Mouse (Mus musculus) A20 (cell line): ENCODE data around the gene Tmem151b.

Experiments used
- DNase-seq: peaks from one replicate; pipeline ENCODE4 v3.0.0-alpha.2; 2011; ENCODE audit warnings: low read depth, low spot score

Gene Tmem151b

DNA sequence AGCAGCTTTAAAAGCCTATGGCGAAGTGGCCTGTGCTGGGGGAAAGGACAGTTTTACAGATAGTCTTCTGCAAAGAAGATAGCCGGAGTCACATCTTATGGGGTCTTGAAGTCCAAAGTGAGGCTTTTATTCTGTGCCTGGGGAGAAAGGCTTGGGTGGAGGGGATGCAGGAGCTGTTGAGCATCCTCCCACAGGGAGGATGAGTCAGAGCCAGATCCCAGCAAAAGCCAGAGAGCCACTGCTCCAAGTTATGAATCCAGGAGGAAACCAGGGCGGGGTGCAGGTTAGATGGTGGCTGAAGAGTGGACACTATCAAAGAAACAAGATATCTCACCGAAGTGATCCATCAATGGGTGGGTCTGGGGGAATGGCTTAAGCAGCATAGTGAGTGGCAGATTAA is 37.7 kb downstream of the Tmem151b start:
- no peak for DNase-seq

DNA sequence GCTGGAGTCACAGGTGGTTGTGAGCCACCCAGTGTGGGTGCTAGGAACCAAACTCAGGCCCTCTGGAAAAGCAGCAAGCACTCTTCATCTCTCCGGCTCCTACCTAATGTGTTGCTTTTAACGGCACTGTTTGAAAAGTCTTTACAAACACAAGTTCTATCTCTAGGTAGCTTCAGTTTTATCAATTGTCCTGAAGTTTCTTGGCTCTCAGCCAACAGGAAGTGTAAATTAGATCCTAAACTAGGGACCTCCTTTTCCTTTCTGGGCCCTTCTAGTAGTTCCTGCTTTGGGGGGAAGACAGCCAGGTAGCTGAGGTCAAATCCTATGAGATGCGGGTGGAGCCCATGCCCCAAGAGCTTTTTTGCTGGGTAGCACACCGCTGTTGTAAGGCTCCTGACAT is 38.6 kb downstream of the Tmem151b start:
- no peak for DNase-seq

DNA sequence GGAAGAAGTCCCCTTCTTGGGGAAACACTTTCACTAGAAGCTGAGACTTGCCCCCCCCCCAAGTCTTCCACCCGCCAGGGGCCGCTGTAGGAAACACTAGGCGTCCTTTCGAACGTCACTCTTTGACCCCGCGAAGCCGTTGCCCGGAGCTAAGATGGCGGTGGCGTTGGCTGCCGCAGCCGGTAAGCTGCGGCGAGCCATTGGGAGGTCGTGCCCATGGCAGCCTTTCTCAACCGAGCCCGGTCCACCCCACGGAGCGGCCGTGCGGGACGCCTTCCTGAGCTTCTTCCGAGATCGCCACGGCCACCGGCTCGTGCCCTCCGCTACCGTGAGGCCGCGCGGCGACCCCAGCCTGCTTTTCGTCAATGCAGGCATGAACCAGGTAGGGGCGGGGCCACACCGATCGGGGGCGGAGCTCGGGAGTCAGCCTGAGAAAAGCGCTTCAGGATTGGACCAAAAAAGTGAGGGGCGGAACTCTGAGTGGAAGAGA is 42.7 kb downstream of the Tmem151b start, which contains the start of gene Aars2:
Aars2 (plus strand) TSS at position 142 of the 490 bp plus-strand sequence.
- peak; percentile 98 for DNase-seq

DNA sequence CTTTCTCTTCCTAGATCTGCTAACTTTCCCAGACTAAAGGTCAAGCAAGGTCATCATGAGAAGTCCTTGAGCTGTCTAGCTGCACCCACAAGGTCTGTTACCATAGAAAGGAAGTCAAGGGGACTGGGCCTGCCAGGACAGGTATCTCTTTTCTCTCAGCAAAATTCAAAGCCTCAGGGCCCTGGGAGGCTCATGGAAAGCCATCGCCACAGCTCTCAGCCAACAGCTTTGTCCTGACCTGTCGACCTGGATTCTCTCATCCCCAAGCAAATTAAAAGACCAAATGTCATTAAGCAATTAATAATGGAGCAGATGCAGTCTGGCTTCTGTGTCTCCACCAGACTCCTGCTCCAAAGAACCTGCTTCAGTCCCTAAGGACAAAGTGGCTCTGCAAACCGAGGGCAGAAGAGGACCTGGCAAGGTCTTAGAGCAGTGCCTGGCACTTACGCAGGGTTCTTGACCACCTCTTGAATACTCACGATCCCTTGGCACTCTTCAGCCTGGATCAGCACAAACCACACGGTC is 43.5 kb downstream of the Tmem151b start:
- DNase-seq, result no peak

DNA sequence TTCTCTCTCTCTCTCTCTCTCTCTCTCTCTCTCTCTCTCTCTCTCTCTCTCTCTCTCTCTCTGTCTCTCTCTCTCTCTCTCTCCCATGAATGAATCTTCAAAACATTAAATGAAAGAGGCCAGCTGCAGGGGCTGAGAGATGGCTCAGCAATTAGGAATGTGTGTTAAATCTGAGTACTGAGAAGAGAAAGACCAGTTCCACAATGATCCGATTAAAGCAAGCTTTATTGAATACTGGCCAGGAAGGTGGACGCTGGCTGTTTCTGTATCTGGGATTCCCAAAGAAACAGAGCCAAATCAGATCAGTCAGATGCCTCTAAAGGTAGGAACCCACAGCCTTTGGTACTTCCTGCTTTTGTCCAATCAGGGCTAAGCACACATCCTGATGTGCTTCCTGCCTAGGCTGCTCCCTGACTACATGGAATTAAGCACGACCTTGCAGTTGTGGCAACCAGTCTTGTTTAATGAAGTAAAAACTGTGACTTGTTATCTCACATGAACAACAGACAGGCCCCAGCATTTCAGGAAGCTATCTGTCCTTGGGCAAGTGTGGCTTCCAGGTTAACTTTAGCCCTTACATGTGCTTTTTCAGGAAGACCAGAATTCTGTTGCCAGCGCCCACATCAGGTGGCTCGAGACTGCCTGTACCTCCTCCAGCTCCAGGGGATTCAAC is 46.0 kb downstream of the Tmem151b start:
- no peak for DNase-seq

DNA sequence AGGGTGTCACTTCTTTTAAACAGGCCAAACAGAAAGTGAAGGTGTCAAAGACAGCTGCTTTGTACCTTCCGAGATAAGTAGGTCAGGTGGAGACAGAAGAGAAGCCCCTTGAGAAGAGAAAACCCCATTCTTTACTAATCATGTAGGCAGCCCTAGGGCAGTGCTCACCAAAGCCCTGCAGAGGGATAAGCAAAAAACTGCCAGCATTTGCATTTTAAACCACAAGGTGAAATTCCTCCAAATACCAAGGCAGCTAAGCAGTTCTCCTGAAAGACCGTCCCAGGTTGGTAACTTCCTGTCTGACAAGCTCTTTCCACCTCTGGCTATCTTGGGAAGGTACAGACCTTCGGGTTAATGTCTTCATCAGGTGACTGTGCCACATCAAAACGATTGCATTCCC is 47.2 kb downstream of the Tmem151b start:
- no peak for DNase-seq

DNA sequence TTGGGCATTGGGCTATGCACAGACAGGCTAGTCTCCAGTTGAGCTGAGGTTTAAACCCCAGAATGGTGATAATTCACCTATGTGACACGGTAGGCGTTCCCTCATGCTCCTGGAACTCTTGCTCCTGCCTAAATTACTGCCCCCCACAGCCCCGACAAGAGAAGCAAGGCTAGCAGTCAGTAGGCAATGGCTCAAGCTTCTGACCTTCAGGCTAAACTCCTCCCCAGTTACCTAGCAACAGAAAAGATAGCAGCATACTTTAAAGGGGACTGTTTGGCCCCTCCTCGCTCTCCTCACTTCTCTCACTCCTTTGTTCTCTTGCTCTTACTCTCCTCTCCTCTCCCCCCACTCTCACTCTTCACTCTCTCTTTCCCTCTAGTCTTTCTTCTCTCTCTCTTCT is 48.5 kb downstream of the Tmem151b start:
- no peak for DNase-seq

DNA sequence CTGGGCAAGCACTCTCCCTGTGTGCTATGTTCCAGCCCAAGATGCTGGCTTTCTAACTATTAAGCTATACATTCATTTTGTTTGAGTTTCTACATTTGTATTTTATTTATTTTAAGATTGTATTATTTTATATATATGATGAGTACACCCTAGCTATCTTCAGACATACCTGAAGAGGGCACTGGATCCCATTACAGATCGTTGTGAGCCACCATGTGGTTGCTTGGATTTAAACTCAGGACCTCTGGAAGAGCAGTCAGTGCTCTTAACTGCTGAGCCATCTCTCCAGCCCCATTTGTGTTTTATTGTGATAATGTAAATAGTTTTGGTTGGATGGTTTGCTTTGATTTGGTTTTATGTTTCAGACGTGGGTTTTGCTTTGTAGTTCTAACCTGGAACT is 50.0 kb downstream of the Tmem151b start:
- no peak for DNase-seq

DNA sequence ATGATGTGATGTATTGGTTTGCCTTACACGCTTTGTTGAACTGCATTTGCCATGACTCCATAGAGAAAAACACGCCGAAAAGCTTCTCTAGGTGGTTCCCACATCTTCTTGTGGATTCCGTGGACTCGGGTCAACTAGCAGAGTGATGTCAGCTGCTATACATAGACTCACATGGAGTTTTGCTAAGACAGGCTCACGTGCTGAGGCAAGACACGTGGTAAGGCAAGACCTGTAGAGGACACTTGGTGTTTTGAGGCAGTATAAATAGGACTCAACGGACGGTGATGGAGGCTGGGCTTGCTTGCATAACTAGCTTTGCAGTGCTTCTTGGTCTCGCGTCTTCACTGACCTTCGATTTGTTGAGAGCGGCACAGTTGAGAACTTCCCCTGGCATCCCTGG is 51.1 kb downstream of the Tmem151b start:
- no peak for DNase-seq

DNA sequence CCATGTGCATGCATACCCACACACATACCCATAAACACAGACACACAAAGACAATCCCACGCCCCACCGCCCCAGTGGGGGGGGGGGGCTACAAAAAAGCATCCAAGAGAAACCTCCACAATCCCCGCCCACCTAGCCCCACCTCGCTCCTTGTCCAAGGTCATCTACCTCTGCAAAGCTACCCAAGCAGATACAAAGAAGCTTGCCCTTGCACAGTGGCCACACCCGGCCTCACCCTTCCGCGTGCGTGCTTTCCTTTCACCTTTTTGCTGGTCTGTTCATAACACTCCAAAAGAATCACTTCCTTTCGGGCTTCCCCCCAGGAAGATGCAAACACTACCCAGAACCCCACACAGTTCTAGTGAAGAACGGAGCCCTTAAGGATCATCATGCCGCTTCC is 54.1 kb downstream of the Tmem151b start:
- DNase-seq, result no peak
